Mouse (Mus musculus): ENCODE data around the gene Osm. TPM values are rescaled to one million over a fixed set of nuclear protein-coding genes. Genes with fewer than 3 reads are reported as not detected.

Gene Osm
- polyA plus RNA-seq, 1 experiment = 0.38 TPM

DNA sequence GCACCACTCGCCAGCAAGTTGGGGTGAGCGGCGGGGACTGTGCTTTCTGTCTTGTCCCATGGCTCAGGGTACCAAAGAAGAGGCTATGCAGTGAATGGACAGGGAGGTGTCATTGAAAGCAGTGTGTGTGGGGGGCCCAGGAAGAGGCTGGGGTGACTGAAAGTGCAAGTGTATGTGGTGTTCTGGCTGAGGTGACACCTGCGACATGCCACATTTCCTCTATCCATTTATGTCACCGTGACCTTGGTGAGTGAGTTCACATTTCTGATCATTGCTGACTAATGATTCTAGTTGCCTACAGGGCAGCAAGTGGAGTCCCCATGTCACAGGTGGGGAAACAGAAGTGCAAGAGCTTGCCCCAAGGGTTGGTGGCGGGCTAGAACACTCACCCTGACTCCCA, 32.3 kb downstream of the Osm start:
- DNase-seq (ENCODE audit: low read depth) = no peak

- DNase-seq (ENCODE audit: low read depth) = no peak
Measured at GRCm38 (mm10) chr11:4270744-4271459, 34.7 kb downstream of the Osm start.

DNA sequence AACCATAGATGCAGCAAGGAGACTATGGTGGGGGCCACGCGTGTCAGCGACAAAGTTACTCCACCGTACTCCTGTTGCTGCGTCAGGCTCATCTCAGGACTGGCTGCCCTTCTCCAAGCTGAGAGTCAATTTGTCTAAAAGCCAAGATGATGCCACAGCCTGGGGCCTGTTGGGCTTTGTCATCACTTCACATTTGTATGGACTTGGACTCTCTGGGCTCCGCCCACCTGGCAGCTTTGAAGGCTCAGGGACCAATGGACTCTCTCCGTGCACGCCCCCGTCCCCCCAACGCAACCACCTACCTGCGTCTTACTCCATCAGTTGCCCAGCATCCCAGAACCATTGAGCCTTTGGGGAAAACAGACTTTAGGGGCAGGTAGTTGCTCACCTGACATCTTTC, 35.3 kb downstream of the Osm start:
- DNase-seq (ENCODE audit: low read depth) = no peak

- DNase-seq (ENCODE audit: low read depth) = no peak
Measured at GRCm38 (mm10) chr11:4276411-4276861, 40.2 kb downstream of the Osm start.

GRCm38 (mm10) chr11:4279909-4280308, 43.7 kb downstream of the Osm start:
- no peak for DNase-seq (ENCODE audit: low read depth)

GRCm38 (mm10) chr11:4281852-4282251, 45.6 kb downstream of the Osm start:
- no peak for DNase-seq (ENCODE audit: low read depth)

GRCm38 (mm10) chr11:4283627-4284026, 47.4 kb downstream of the Osm start:
- no peak for DNase-seq (ENCODE audit: low read depth)

- DNase-seq (ENCODE audit: low read depth) = no peak
Measured at GRCm38 (mm10) chr11:4289280-4289679, 53.1 kb downstream of the Osm start.

Other genes with a start within 250 kb of the Osm start
- 3.8 and 4.6 TPM in 2 replicates for gene Sec14l4, start 205.0 kb upstream of the Osm start, polyA plus RNA-seq (2012; rRNA removed)
- 0.07 and 0.71 TPM in 2 replicates for gene Sec14l3, start 171.6 kb upstream of the Osm start, polyA plus RNA-seq (2012; rRNA removed)
- 7.9 and 9.5 TPM in 2 replicates for gene Mtfp1, start 141.0 kb upstream of the Osm start, polyA plus RNA-seq (2012; rRNA removed)
- gene Sec14l2, start 113.0 kb upstream of the Osm start, polyA plus RNA-seq (2012; rRNA removed) = 15.2 and 19.6 TPM in 2 replicates
- gene Rnf215, start 101.2 kb upstream of the Osm start, polyA plus RNA-seq (2012; rRNA removed) = 21.2 and 23.4 TPM in 2 replicates
- gene Ccdc157, start 76.1 kb upstream of the Osm start, polyA plus RNA-seq (2012; rRNA removed) = 8.5 and 9.3 TPM in 2 replicates
- gene Sf3a1, start 76.1 kb upstream of the Osm start, polyA plus RNA-seq (2012; rRNA removed) = 22.0 and 24.0 TPM in 2 replicates
- gene Tbc1d10a, start 49.6 kb upstream of the Osm start, polyA plus RNA-seq (2012; rRNA removed) = 46.5 and 50.7 TPM in 2 replicates
- gene Castor1, start 18.2 kb upstream of the Osm start, polyA plus RNA-seq (2012; rRNA removed) = 17.6 and 20.5 TPM in 2 replicates
- 1.4 and 2.4 TPM in 2 replicates for gene Lif, start 21.1 kb downstream of the Osm start, polyA plus RNA-seq (2012; rRNA removed)
- gene Hormad2, start 204.7 kb downstream of the Osm start, polyA plus RNA-seq (2012; rRNA removed) = 0.16 TPM in 1 of 2 replicates, not detected in the other